Mouse (Mus musculus) ES-Bruce4 (cell line): ENCODE measurements at regions not wholly inside any gene's neighbourhood (a gene's known extent, or its start where the extent isn't known, plus 50 kb on each side); places are given as distances from the start of the nearest gene placed in this dataset.

Source experiments
- H3K27ac ChIP-seq: 2 replicates; pipeline ENCODE4 v1.5.1; 2012; ENCODE audit warnings: low read length, inconsistent platforms; ENCODE audit not compliant: insufficient read depth
- H3K27me3 ChIP-seq: 2 replicates; pipeline ENCODE4 v1.6.1; 2012; ENCODE audit warnings: mild to moderate bottlenecking, low read length, inconsistent platforms; ENCODE audit not compliant: control insufficient read depth, poor library complexity, insufficient read depth, severe bottlenecking
- H3K36me3 ChIP-seq: 2 replicates; pipeline ENCODE4 v1.6.1; 2012; ENCODE audit warnings: inconsistent platforms, mild to moderate bottlenecking, low read length, moderate library complexity; ENCODE audit not compliant: control insufficient read depth, poor library complexity, insufficient read depth, severe bottlenecking
- H3K4me1 ChIP-seq: one replicate; pipeline ENCODE4 v1.8.1; 2011; ENCODE audit warnings: low read length; ENCODE audit not compliant: control insufficient read depth, insufficient read depth
- H3K4me3 ChIP-seq: 2 replicates; pipeline ENCODE4 v1.5.1; 2011; ENCODE audit warnings: low read depth, mild to moderate bottlenecking, low read length
- H3K9ac ChIP-seq: 2 replicates; pipeline ENCODE4 v1.6.1; 2012; ENCODE audit warnings: low read depth, mild to moderate bottlenecking, inconsistent platforms; ENCODE audit not compliant: poor library complexity, severe bottlenecking
- H3K9me3 ChIP-seq: replicated peaks from 2 replicates; pipeline ENCODE4 v1.6.1; 2012; ENCODE audit warnings: mild to moderate bottlenecking, low read length, inconsistent platforms; ENCODE audit not compliant: control insufficient read depth, poor library complexity, insufficient read depth, severe bottlenecking
- CTCF ChIP-seq: IDR thresholded peaks from one replicate; pipeline ENCODE4 v1.8.1; 2011; ENCODE audit warnings: low read depth, low read length
- EP300 ChIP-seq: IDR thresholded peaks from 2 replicates; pipeline ENCODE4 v1.6.1; 2011; ENCODE audit warnings: low read depth, low read length; ENCODE audit not compliant: insufficient read depth
- POLR2A ChIP-seq: IDR thresholded peaks from one replicate; pipeline ENCODE4 v1.8.1; 2011; ENCODE audit warnings: low read length; ENCODE audit not compliant: insufficient read depth

- Histone ChIP-seq H3K4me1 (no peaks in the 10 kb centered on the region), H3K27me3 (no peaks in the 10 kb centered on the region), H3K4me3 (no peak overlapping the region), H3K36me3 (no peaks in the 10 kb centered on the region), H3K27ac (no peak overlapping the region), H3K9me3 (no peaks in the 10 kb centered on the region), H3K9ac (no peak overlapping the region)
- TF ChIP-seq EP300 = no peak
- TF ChIP-seq POLR2A = no peak
- TF ChIP-seq CTCF = no peak
These were observed 485.8 kb downstream of the Bnc2 start for GRCm38 (mm10) chr4:84189315-84189714.

- H3K9ac ChIP-seq = no peak overlapping the region
- TF ChIP-seq CTCF (no peak), POLR2A (no peak), EP300 (no peak)
- no peak overlapping the region for H3K4me3 ChIP-seq
- no peak overlapping the region for H3K27ac ChIP-seq
- H3K36me3 ChIP-seq = no peaks in the 10 kb centered on the region
- no peaks in the 10 kb centered on the region for H3K4me1 ChIP-seq
- no peaks in the 10 kb centered on the region for H3K9me3 ChIP-seq
- H3K27me3 ChIP-seq = no peaks in the 10 kb centered on the region
These were observed 483.8 kb downstream of the Bnc2 start for GRCm38 (mm10) chr4:84191303-84191702.

GRCm38 (mm10) chr4:84192301-84192700 lies 482.8 kb downstream of the Bnc2 start:
- no peak overlapping the region for H3K27ac ChIP-seq
- no peak overlapping the region for H3K9ac ChIP-seq
- H3K4me1 ChIP-seq = no peaks in the 10 kb centered on the region
- H3K36me3 ChIP-seq = no peaks in the 10 kb centered on the region
- no peaks in the 10 kb centered on the region for H3K9me3 ChIP-seq
- H3K27me3 ChIP-seq = no peaks in the 10 kb centered on the region
- H3K4me3 ChIP-seq = no peak overlapping the region
- no peak for TF ChIP-seq EP300
- TF ChIP-seq CTCF = no peak
- no peak for TF ChIP-seq POLR2A

GRCm38 (mm10) chr4:84196732-84197131 lies 478.3 kb downstream of the Bnc2 start:
- Histone ChIP-seq H3K4me1 (peaks cover 3% of the 10 kb centered on the region), H3K27ac (no peak overlapping the region), H3K27me3 (no peaks in the 10 kb centered on the region), H3K9me3 (no peaks in the 10 kb centered on the region), H3K4me3 (no peak overlapping the region), H3K36me3 (no peaks in the 10 kb centered on the region), H3K9ac (no peak overlapping the region)
- TF ChIP-seq POLR2A (no peak), EP300 (no peak), CTCF (no peak)

- Histone ChIP-seq H3K4me1 (peaks cover 3% of the 10 kb centered on the region), H3K27ac (no peak overlapping the region), H3K36me3 (no peaks in the 10 kb centered on the region), H3K9ac (no peak overlapping the region), H3K9me3 (no peaks in the 10 kb centered on the region), H3K4me3 (no peak overlapping the region), H3K27me3 (no peaks in the 10 kb centered on the region)
- TF ChIP-seq CTCF = no peak
These were observed 476.9 kb downstream of the Bnc2 start for GRCm38 (mm10) chr4:84198176-84198575.

- no peaks in the 10 kb centered on the region for H3K36me3 ChIP-seq
- H3K4me3 ChIP-seq = no peak overlapping the region
- no peak overlapping the region for H3K27ac ChIP-seq
- H3K9me3 ChIP-seq = no peaks in the 10 kb centered on the region
- H3K4me1 ChIP-seq = peaks cover 8% of the 10 kb centered on the region
- TF ChIP-seq CTCF = no peak
- TF ChIP-seq EP300 = no peak
- TF ChIP-seq POLR2A = no peak
- no peaks in the 10 kb centered on the region for H3K27me3 ChIP-seq
- no peak overlapping the region for H3K9ac ChIP-seq
These were observed 475.9 kb downstream of the Bnc2 start for GRCm38 (mm10) chr4:84199181-84199656.

GRCm38 (mm10) chr4:84201001-84201400 lies 474.1 kb downstream of the Bnc2 start:
- peaks cover 9% of the 10 kb centered on the region for H3K4me1 ChIP-seq
- H3K27ac ChIP-seq = no peak overlapping the region
- no peaks in the 10 kb centered on the region for H3K27me3 ChIP-seq
- H3K36me3 ChIP-seq = no peaks in the 10 kb centered on the region
- H3K9ac ChIP-seq = no peak overlapping the region
- H3K9me3 ChIP-seq = no peaks in the 10 kb centered on the region
- no peak overlapping the region for H3K4me3 ChIP-seq
- TF ChIP-seq EP300 (peak; percentile 22; the same call in 1 of the 2 replicates), CTCF (no peak), POLR2A (no peak)
